Mouse (Mus musculus) heart, postnatal 0 days (tissue): ENCODE results near the gene Suox.

Source experiments
- CTCF ChIP-seq: IDR thresholded peaks from 2 replicates; pipeline ENCODE4 v1.5.1; 2016; ENCODE audit warnings: antibody characterized with exemption, control low read depth, low read depth
- EP300 ChIP-seq: IDR thresholded peaks from 2 replicates; pipeline ENCODE4 v1.6.1; 2016; ENCODE audit warnings: antibody characterized with exemption, low read depth

GRCm38 (mm10) chr10:128705317-128705693 is 31.4 kb upstream of the Suox start:
- no peak for TF ChIP-seq CTCF
- no peak for TF ChIP-seq EP300
